Mouse (Mus musculus) C2C12 (cell line): ENCODE results near the gene Gatd1.

Experiments
- CEBPB ChIP-seq: IDR thresholded peaks from one replicate; pipeline ENCODE4 v1.6.1; 2011; ENCODE audit warnings: low read depth, mild to moderate bottlenecking, control low read depth, moderate library complexity
- CTCF ChIP-seq: IDR thresholded peaks from one replicate; pipeline ENCODE4 v1.5.1; 2011; ENCODE audit not compliant: control insufficient read depth, insufficient read depth, insufficient read length
- MAX ChIP-seq: IDR thresholded peaks from one replicate; pipeline ENCODE4 v1.6.1; 2011; ENCODE audit warnings: mild to moderate bottlenecking, control low read depth
- MYOD1 ChIP-seq: IDR thresholded peaks from one replicate; pipeline ENCODE4 v1.6.1; 2011; ENCODE audit warnings: low read depth; ENCODE audit not compliant: control insufficient read depth, insufficient read length
- MYOG ChIP-seq: IDR thresholded peaks from one replicate; pipeline ENCODE4 v1.6.1; 2011; ENCODE audit not compliant: control insufficient read depth, insufficient read length; ENCODE audit errors: extremely low read depth
- USF1 ChIP-seq: IDR thresholded peaks from one replicate; pipeline ENCODE4 v1.6.1; 2011; ENCODE audit warnings: low read depth, mild to moderate bottlenecking, control low read depth, moderate library complexity

DNA sequence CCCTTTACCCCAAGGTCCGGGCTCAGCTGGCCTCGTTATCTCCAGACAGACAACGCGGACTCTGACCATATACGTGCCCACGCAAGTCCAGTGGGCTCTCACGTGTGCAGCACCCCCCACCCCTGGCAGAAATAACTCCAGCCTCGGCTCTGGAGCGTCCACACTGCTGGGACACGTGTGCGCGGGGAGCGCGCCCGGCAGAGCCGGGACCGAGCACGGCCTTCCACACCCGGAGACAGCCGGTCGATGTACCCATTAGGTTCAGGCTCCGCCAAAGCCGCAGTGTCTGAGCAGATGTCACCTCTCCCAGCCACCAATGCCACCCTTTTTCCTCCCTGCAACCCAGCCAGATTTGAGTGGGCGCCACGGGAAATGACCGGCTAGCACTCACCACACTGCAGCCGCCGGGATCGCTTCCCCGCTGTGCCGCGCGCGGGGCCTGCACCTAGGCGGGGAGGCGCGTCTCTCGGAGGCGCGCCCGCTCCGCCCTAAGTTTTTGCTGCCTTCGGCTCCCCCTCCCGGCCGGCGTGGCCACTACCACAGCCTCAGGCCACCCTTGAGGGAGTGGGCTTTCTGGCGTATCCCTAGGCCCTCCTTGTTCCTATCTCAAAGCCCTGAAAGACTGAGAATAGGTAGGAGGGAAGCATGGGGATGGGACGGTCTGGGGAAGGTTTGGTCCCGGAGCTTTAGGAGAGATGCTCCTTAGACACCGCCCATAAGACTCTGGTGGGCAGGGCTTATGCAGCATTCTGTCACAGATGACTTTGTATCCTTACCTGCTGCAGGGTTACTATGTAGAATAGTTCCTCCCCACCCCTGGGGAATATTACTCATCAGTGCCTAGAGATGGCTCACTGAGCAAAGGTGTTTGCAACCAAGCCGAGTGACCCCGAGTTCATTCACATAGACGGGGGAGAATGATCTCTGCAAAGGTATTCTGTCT, 23.5 kb upstream of the Gatd1 start, which contains the start of gene Slc25a22:
- TF ChIP-seq CTCF (peak; percentile 70), MYOD1 (no peak), CEBPB (no peak), USF1 (no peak), MYOG (no peak), MAX (peak; percentile 53)
